Mouse (Mus musculus) heart, postnatal 0 days (tissue): ENCODE data around the gene Chrne. TPM values are rescaled to one million over a fixed set of nuclear protein-coding genes. Genes with fewer than 3 reads are reported as not detected.

Experiments
- ATAC-seq: fragments of 200-750 bp; cut with Nextera tagmentation; 2 replicates; pipeline ENCODE4 v1.8.0; 2017; ENCODE audit warnings: low read depth, moderate number of reproducible peaks, moderate library complexity; ENCODE audit not compliant: insufficient read depth
- DNase-seq: peaks from one replicate; pipeline ENCODE4 v3.0.0-alpha.2; 2016; ENCODE audit warnings: low spot score
- H3K27ac ChIP-seq: fragments of 300-500 bp; sonication (generic); 2 replicates; pipeline ENCODE4 v1.5.1; 2014; ENCODE audit warnings: low read depth, mild to moderate bottlenecking
- H3K27me3 ChIP-seq: fragments of 300-500 bp; sonication (generic); 2 replicates; pipeline ENCODE4 v1.6.1; 2014; ENCODE audit warnings: low read length, mixed read lengths; ENCODE audit not compliant: control insufficient read depth, insufficient read depth
- H3K36me3 ChIP-seq: fragments of 300-500 bp; sonication (generic); replicated peaks from 2 replicates; pipeline ENCODE4 v1.6.1; 2014; ENCODE audit warnings: low read length, mixed read lengths; ENCODE audit not compliant: control insufficient read depth, insufficient read depth
- H3K4me1 ChIP-seq: fragments of 300-500 bp; sonication (generic); 2 replicates; pipeline ENCODE4 v1.6.1; 2014; ENCODE audit warnings: antibody characterized with exemption; ENCODE audit not compliant: control insufficient read depth, insufficient read depth
- H3K4me2 ChIP-seq: fragments of 300-500 bp; sonication (generic); 2 replicates; pipeline ENCODE4 v1.6.1; 2014; ENCODE audit warnings: low read depth, mild to moderate bottlenecking, low read length, moderate library complexity
- H3K4me3 ChIP-seq: fragments of 300-500 bp; sonication (generic); 2 replicates; pipeline ENCODE4 v1.5.1; 2014; ENCODE audit warnings: low read depth, low read length
- H3K9ac ChIP-seq: fragments of 300-500 bp; sonication (generic); replicated peaks from 2 replicates; pipeline ENCODE4 v1.6.1; 2014; ENCODE audit warnings: low read depth, low read length, mixed read lengths
- H3K9me3 ChIP-seq: fragments of 300-500 bp; sonication (generic); replicated peaks from 2 replicates; pipeline ENCODE4 v1.6.1; 2016; ENCODE audit warnings: low read length; ENCODE audit not compliant: control insufficient read depth
- CTCF ChIP-seq: IDR thresholded peaks from 2 replicates; pipeline ENCODE4 v1.5.1; 2016; ENCODE audit warnings: antibody characterized with exemption, control low read depth, low read depth
- EP300 ChIP-seq: IDR thresholded peaks from 2 replicates; pipeline ENCODE4 v1.6.1; 2016; ENCODE audit warnings: antibody characterized with exemption, low read depth
- WGBS: fragments of 180-500 bp; shearing (Covaris S2); extraction: QIAGEN DNeasy Blood & Tissue Kit; methylation state at CpG from one replicate; pipeline ENCODE4 v1.1.7; 2014; 5-methylcytosine and 5-hydroxymethylcytosine counted together
- polyA plus RNA-seq: library from polyadenylated mRNA; unstranded; fragments of >200 nt; fragmentation: Nextera tagmentation; extraction: Ambion mirVana; gene quantifications from 2 replicates; pipeline ENCODE4 v1.2.1, GENCODE M21; 2015
- total RNA-seq: library from RNA; depleted of rRNA; stranded (reverse); fragments of >200 nt; gene quantifications from 2 replicates; pipeline ENCODE4 v1.2.3, GENCODE M21; 2014; ENCODE audit warnings: low replicate concordance

Chrne gene
- total and polyA plus RNA-seq, 2 experiments from 2014 or later = not detected

DNA sequence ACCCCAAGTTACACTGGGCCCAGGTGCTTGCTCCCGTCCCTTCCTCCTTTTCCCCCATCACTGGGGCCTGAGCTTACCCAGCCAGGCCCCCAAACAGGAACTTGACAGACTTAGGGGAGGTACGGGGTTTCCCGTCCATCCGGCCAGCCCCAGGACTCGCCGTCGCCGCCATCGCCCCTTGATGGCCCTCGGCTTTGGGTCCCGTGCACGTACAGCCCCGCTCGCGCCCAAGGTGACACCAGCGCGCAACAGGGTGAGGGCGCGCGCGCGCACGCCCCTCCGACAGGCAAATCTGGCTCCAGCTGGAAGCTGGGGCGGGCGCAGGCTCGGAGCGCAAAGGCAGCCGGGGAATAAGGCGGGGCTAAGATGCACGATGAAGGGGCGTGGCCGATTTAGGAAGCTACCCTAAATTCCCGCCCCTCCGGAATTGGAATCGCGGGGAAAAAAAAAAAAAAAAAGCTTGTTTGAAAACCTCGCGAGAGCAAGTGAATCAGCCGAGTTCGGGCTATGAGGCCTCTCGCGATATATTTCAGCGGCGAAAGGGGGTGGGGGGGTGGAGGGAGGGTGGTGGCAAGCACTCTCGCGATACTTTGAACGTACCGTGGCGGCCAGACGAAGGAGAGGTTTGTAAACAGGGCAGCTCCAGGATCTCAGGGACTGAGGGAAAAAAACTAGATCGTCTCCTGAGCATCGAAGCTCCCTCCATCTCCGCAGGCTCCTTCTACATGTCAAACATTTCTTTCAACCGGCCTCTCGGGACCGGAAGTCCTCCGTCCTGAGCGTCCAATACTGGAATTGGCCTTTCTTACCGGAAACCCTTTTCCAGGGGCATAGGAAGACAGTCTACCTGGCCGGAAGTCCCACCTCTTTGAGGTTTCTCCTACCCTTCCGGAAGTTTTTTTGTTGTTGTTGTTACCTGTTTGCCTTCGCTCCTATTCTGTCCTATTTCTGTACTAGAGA, 28.0 kb upstream of the Chrne start, which contains the start of the genes Rnf167 and Slc25a11:
Gene Rnf167, plus strand, starts transcription at position 545 of the 960 bp plus-strand sequence.
Gene Slc25a11, minus strand, starts transcription at position 789 of the 960 bp plus-strand sequence.
- H3K4me3 ChIP-seq = peak within 1 kb of the TSS; percentile 80
- TF ChIP-seq CTCF (0 out of 2 replicates have a peak, but pooled peaks have one; percentile 26), EP300 (peak; percentile 87)
- WGBS = under 1% methylated on average over 63 of the region's 63 CpGs
- peaks cover 8% of the 10 kb centered on the region; the same call in 1 of the 2 replicates for H3K4me1 ChIP-seq
- DNase-seq = peak; percentile 99
- peak within 1 kb of the TSS; percentile 95 for H3K4me2 ChIP-seq
- H3K27me3 ChIP-seq = no peaks in the 10 kb centered on the region
- peaks cover 52% of the 10 kb centered on the region for H3K36me3 ChIP-seq
- H3K9me3 ChIP-seq = no peaks in the 10 kb centered on the region
- H3K27ac ChIP-seq = peak within 1 kb of the TSS; percentile 97
- peak within 1 kb of the TSS; percentile 86 for H3K9ac ChIP-seq
- ATAC-seq = peak; percentile 93

- H3K4me1 ChIP-seq = peaks cover 8% of the 10 kb centered on the region; the same call in 1 of the 2 replicates
- H3K36me3 ChIP-seq = peaks cover 45% of the 10 kb centered on the region
- H3K4me2 ChIP-seq = peak overlapping the region; percentile 78
- DNase-seq (peak; percentile 15), ATAC-seq (no peak)
- TF ChIP-seq CTCF (no peak), EP300 (no peak)
- peak overlapping the region; percentile 87 for H3K27ac ChIP-seq
- no peaks in the 10 kb centered on the region for H3K9me3 ChIP-seq
- H3K27me3 ChIP-seq = no peaks in the 10 kb centered on the region
- peak overlapping the region; percentile 77 for H3K9ac ChIP-seq
- H3K4me3 ChIP-seq = peak overlapping the region; percentile 80
- 12% methylated on average over 3 of the region's 3 CpGs for WGBS
Observed at GRCm38 (mm10) chr11:70646259-70646555, 27.2 kb upstream of the Chrne start.

- Histone ChIP-seq H3K9me3 (no peaks in the 10 kb centered on the region), H3K36me3 (peaks cover 39% of the 10 kb centered on the region), H3K27ac (peak overlapping the region; percentile 87), H3K27me3 (no peaks in the 10 kb centered on the region), H3K9ac (peak overlapping the region; percentile 77), H3K4me3 (peak overlapping the region; percentile 80), H3K4me2 (peak overlapping the region; percentile 78), H3K4me1 (peaks cover 8% of the 10 kb centered on the region; the same call in 1 of the 2 replicates)
- WGBS = 61% methylated on average over 12 of the region's 12 CpGs
- TF ChIP-seq CTCF = no peak
- TF ChIP-seq EP300 = no peak
- DNase-seq (peak; percentile 42), ATAC-seq (no peak; the same call in 1 of the 2 replicates)
Observed at GRCm38 (mm10) chr11:70645461-70646258, 26.6 kb upstream of the Chrne start.

DNA sequence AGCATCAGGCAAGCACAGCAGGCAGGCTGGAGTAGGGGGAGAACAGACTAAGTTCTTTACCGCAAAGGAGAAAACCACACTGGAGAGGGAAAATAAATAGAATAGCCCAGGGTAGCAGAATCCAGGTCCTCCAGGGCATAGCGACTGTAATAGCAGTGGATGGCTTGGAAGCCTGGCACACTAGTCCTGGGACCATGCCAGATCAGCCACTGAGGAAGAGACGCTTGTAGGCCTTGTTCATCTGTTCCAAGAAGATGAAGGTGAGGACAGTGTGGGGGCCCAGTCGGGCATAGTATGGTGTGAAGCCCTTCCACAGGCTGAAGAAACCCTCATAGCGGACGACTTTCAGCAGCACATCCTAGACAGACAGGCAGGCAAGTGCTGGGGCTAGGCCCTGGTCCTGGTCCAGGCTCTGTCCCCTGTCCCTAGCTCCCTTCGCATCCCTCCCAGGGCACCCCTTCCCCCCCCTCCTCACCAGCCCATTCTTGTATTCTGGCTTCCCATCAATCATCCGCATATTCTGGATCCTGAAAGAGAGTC, 25.6 kb upstream of the Chrne start:
- H3K36me3 ChIP-seq = peaks cover 30% of the 10 kb centered on the region
- TF ChIP-seq EP300 = no peak
- TF ChIP-seq CTCF = no peak
- H3K4me2 ChIP-seq = no peak overlapping the region
- H3K9me3 ChIP-seq = no peaks in the 10 kb centered on the region
- no peak for DNase-seq
- ATAC-seq = no peak
- WGBS = 86% methylated on average over 8 of the region's 8 CpGs
- no peak overlapping the region for H3K4me3 ChIP-seq
- H3K9ac ChIP-seq = no peak overlapping the region
- H3K4me1 ChIP-seq = peaks cover 8% of the 10 kb centered on the region; the same call in 1 of the 2 replicates
- H3K27me3 ChIP-seq = no peaks in the 10 kb centered on the region
- H3K27ac ChIP-seq = no peak overlapping the region

DNA sequence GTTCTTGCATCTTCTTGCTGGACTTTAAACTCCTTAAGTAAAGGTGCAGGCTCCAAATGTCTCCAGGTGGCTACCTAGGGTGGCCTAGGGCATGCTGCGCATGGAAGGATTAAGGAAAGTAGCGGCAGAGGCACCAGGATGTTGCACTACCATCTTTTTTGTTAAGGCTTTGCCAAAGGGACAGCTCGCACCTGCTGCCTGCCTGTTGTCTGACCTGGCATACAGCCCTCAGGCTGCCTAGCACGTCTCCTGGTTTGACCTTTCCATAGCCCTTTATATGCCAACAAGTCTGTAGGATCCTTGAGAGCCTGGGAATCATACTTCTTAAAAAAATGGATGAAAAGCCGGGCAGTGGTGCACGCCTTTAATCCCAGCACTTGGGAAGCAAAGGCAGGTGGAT, 24.0 kb upstream of the Chrne start:
- Histone ChIP-seq H3K36me3 (peaks cover 19% of the 10 kb centered on the region), H3K4me2 (no peak overlapping the region), H3K27ac (no peak overlapping the region), H3K9ac (no peak overlapping the region), H3K27me3 (no peaks in the 10 kb centered on the region), H3K9me3 (no peaks in the 10 kb centered on the region), H3K4me3 (no peak overlapping the region), H3K4me1 (peaks cover 8% of the 10 kb centered on the region; the same call in 1 of the 2 replicates)
- ATAC-seq (no peak), DNase-seq (peak; percentile 3)
- TF ChIP-seq EP300 (no peak), CTCF (no peak)
- WGBS = 87% methylated on average over 6 of the region's 6 CpGs
